Mouse (Mus musculus) brain, embryonic 14.5 days (tissue): ENCODE measurements around the gene Alpk3.
"Not testable (repeated sequence)": the region's sequence is repeated elsewhere in the genome, so short reads cannot be mapped to it uniquely, and the experiment has no call there.

Experiments used
- CTCF ChIP-seq: fragments of 200-500 bp; IDR thresholded peaks from 2 replicates; pipeline ENCODE4 v1.5.1; 2012; ENCODE audit warnings: inconsistent platforms, mild to moderate bottlenecking, moderate library complexity, borderline replicate concordance; ENCODE audit not compliant: insufficient read depth, insufficient read length; ENCODE audit errors: extremely low read depth
- POLR2A ChIP-seq: fragments of 200-500 bp; IDR thresholded peaks from 2 replicates; pipeline ENCODE4 v1.6.1; 2012; ENCODE audit warnings: mild to moderate bottlenecking, inconsistent platforms, borderline replicate concordance; ENCODE audit not compliant: poor library complexity, insufficient read depth, insufficient read length, severe bottlenecking; ENCODE audit errors: extremely low read depth

DNA sequence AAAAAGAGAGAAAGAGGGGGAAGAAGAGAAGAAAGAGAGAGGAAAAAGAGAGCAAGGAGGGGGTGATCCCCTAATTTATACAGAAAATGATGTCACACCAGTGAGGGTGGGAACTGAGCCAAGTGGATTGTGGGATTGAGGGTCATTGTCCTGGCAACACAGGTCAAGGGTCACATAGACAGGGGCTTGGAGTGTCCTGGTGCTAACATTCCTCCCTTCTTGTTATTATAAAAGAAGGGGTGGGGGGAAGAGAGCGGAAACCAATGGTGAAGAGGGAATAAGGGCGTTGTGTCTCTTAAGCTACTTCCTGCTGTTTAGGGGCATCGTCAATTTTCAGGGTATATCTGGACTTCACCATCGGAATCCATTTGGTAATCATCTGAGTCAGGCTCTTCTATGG is 85.7 kb downstream of the Alpk3 start:
- not testable (repeated sequence) for TF ChIP-seq CTCF, POLR2A
